Mouse (Mus musculus) CH12F3 (cell line): ENCODE measurements around the gene Zkscan16.

ENCODE experiments used
- in situ Hi-C: fragments of 300-500 bp; cut with MboI; formaldehyde crosslinking; loops from 2 replicates; pipeline ENCODE4 v1.14.3; 2020; ENCODE audit warnings: low sequenced_read_pairs

Zkscan16 gene

DNA sequence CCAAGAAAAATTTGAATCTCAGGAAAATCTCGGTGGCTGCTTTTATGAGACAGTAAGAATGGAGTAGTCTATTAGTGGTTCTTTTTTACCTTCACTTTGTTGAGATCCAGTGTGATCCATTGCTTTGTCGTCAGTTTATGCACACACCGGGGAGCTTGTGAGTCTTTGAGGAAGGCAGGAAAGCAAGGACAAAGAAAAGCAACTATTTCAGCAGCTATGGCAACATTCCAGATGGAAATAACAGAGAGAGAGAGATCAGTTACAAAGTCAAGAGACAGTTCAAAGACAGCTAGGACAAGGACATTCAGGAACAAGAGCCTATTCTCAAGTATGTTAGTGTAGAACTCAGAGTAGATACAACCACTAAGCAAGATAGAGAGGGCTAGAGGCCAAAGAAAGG, 7.6 kb upstream of the Zkscan16 start:
- in situ Hi-C loops = no loop called here

DNA sequence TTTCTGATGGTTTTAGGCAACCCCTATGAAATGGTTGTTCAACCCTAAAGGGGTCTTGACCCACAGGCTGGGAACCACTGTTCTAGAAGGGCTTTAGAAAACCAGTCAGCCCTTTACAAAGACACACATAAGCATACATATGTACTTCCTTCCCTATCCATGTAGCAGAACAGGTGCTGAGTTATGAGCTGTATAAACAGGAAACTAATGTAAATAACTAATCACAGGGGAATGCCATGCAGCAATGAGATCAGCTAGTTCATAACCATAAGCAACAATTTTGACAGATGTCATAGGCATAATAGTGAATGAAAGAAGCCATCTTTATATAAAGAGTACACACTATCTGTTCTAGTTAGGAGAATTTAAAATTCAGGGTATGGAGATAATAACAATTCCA, 1.8 kb upstream of the Zkscan16 start:
- in situ Hi-C loops = no loop called here

DNA sequence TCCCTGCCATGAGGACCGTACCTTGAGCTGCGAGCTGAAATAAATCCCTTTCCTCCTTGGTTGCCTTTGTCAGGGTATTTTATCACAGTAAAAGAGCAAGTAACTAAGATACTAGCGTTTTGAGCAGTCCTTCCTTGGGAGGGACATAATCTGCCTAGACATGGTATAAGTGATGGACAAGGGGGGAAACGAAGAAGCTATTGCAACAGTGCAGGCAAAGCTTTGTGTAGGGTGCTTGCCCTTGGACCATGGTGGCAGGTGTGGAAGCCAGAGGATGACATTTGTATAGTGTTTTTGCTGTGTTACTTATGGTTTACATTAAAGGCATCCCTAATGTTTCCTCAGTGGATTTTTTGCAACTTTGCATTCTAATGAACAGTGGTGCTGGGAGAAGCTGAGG, 486 bp upstream of the Zkscan16 start:
- in situ Hi-C loops = no loop called here

DNA sequence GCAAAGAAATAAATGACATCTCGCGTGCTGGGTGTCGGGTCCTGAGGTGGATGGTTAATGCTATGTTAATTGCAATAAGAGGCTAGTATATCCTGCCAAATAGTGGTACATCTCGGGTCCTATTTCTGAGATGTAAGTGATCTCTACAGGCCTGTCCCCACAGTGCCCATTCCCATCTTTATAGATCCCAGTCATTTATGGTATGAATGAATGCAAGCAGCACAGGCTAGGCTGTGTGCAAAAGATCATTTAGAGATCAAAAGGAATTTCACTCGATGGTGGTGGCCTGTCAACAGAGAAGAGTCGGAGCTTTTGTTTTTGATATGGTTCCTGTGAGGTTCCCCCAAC, 752 bp downstream of the Zkscan16 start:
- in situ Hi-C loops = no loop called here

- in situ Hi-C loops = no loop called here
Observed at GRCm38 (mm10) chr4:58944695-58945094, 1.3 kb downstream of the Zkscan16 start.

DNA sequence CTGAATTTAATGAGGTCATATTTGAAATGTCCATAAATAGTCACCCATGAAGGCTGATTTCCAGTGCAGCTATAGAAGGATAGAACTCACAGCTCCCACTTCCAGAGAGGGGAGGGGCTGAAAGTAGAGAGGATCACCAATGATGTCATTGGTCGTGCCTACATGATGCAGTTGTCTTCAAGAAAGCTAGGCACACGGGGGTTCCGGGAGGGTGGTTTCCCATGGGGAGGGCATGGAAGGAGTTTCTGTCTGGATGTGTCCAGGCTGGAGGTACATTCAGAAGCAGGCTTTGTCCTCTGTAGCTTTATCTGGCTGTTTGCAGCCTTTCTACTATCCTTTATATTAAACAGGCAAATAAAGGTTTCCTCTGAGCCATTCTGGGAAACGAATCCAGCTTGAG, 5.0 kb downstream of the Zkscan16 start:
- in situ Hi-C loops = no loop called here

GRCm38 (mm10) chr4:58952630-58953029, 9.2 kb downstream of the Zkscan16 start:
- in situ Hi-C loops = no loop called here

DNA sequence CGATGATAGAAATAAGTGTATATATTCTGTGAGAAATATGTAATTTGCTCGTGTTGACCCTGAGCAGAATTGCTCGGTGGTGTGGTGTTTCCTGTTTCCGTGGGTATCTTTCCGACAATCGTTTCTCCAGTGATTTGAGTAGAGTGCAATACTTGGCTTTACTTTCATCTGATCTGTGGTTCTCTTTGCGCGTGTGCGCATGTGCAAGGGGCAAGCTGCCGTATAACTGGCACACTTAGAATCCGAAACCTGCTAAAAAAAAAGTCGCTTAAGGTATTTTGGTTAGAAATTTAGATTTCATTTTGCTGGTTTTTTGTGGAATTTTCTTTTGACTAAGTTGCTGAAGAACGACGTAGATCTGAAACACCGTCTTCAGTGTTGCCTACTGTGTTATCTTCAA, 18.3 kb downstream of the Zkscan16 start:
- in situ Hi-C loops = no loop called here

GRCm38 (mm10) chr4:58963271-58963670, 19.8 kb downstream of the Zkscan16 start:
- in situ Hi-C loops = no loop called here

DNA sequence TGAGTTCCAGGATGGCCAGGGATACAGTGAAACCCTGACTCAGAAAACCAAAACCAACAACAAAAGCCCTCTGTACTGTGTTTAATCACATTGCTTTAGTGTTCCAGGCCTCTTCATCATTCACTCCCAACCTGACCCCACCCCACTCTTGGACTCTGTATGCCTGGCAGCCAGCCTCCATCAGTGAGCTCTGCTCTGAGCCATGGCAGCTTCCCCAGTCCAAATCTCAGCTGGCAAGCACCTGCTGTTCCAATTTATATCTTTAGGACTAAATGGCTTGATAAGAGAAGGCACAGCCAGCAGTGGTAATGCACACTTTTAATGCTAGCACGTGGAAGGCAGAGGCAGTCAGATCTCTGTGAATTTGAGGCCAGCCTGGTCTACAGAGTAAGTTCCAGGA, 21.7 kb downstream of the Zkscan16 start:
- in situ Hi-C loops = no loop called here

GRCm38 (mm10) chr4:58970678-58971077, 27.2 kb downstream of the Zkscan16 start:
- in situ Hi-C loops = no loop called here

- in situ Hi-C loops = no loop called here
Observed at GRCm38 (mm10) chr4:58975711-58976110, 32.3 kb downstream of the Zkscan16 start.

- in situ Hi-C loops = no loop called here
Observed at GRCm38 (mm10) chr4:58981421-58981820, 38.0 kb downstream of the Zkscan16 start.

- in situ Hi-C loops = no loop called here
Observed at GRCm38 (mm10) chr4:58982806-58983205, 39.4 kb downstream of the Zkscan16 start.

DNA sequence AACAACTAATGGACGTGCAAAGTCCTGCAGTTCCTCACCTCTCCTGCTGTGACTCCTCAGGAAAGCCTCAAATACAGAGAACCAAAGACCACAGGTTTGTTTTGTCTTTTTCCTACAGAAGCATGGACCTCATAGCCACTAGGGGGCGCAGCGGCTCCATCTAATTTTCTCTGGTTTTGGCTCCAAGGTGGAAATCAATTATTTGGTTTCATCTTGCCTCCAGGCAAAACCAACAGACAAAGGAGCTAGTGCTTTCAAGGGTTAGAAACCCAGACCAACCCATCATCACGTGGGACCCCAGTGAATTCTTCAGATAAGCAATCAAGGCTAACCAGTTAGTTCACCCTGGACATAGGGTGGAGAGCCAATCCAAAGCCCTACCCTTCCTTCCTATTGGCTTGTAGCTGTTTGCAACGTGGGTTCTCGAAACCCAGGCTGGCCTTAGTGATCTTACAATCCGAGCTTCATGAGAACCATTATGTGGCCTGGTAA, 41.8 kb downstream of the Zkscan16 start:
- in situ Hi-C loops = no loop called here

DNA sequence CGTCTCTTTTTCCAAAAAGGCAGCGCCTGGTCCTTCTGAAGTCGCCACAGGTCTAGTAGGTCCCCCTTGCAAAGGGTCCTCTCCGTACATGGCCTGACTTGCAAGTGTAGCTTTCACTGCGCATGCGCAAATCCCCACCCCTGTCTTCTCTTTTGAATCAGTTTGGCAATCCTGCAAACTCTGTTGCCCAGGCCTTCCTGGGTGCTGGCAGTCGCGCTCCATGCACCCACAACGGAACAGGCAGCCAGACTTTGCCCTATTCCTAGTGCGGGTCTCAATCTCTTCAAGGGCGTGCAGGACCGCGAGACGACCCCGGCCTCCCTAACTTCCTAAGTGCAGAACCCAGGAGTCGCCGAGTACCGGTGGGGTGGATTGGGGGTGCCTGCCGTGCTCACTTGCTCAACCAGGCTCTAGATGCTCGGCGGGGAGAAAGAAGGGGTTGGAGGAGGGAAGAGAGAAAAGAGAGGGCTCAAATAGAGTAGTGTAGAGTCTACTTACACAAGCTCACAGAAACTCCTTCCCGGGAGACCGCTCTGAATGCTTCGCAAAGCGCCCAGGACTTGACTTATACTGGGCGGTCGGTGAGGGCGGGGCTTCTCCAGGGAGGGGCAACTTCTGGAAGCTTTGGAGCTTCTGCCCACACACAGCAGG, 43.2 kb downstream of the Zkscan16 start, which contains the start of gene Ptgr1:
Gene Ptgr1 (minus strand): TSS at position 580 of the 651 bp plus-strand sequence.
- in situ Hi-C loops = no loop called here

DNA sequence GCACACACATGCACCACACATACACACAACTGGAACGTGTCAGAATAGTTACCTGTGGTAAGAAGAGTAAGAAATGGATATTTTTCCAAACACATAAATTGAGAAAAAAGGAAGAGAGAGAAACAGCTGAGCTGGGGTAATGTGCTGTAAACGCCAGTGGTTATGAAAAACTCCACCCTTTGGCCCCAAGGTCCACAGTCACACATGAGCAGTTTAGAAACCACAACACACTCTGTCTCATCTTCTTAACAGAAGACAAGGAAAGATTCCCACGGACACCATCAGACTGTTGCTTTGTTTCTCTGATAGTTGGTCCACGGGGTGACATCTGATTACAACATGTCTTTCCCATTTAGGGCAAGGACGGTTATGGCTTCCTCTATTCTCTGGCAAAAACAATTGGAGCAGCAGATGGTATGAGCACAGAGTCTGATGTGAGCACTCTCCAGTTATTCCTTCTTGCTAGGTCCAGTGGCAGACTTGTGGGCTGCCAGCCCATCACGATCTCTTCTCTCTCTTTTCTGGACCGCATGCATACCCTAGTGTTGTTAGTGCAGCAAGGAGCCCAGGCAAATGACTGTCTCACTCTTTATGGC, 46.0 kb downstream of the Zkscan16 start:
- in situ Hi-C loops = no loop called here

- in situ Hi-C loops = no loop called here
Observed at GRCm38 (mm10) chr4:58990609-58991434, 47.4 kb downstream of the Zkscan16 start.

- in situ Hi-C loops = no loop called here
Observed at GRCm38 (mm10) chr4:58992195-58992594, 48.8 kb downstream of the Zkscan16 start.

DNA sequence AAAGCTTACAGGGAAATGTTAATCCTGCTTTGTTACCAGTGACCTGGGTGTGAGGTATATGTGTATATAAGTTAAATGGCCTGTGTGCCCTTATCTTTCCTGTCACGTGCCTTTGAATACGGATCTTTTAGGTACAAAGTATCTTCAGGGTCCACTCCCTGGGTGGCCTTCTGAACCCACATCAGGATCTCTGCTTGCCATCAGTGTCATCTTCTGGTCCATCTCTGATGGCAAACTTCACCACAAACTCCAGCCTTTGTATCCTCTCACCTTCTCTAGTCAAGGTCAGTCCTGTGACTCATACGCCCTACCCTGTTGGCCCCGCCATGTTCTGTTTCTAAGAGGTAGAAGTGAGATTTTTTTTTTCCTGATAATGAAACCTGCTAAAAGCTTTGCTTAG, 51.3 kb downstream of the Zkscan16 start, which contains the start of gene Dnajc25:
Gene Dnajc25 (plus strand): TSS at position 301 of the 400 bp plus-strand sequence.
- in situ Hi-C loops = no loop called here

DNA sequence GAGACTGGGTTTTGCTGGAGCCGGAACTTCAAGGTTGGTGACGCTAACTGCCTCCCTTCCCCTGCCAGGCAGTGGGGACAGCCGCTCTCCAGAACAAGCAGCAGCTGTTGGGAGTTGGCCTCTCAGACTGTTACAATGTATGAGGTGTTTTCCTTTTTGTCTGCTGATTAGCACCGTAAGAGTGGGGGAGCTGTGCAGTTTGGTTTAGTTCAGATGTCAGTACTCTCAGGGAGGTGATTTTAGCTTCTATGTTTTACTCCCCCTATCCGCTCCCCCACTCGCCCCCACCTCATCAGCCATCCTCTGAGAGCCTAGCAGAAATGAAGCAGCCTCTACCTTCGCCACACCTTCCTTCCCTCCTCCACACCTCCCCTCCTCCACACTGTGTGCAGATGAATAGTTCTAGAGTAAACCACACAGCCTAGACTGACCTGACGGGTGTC, 51.8 kb downstream of the Zkscan16 start:
- in situ Hi-C loops = no loop called here

GRCm38 (mm10) chr4:58997081-58997480, 53.7 kb downstream of the Zkscan16 start:
- in situ Hi-C loops = no loop called here
